Mouse (Mus musculus) kidney, postnatal 0 days (tissue): ENCODE data around the gene Npr3. TPM values are rescaled to one million over a fixed set of nuclear protein-coding genes. Genes with fewer than 3 reads are reported as not detected.

Experiments used
- ATAC-seq: fragments of 200-750 bp; cut with Nextera tagmentation; replicated peaks from 2 replicates; pipeline ENCODE4 v1.8.0; 2017; ENCODE audit warnings: low read depth, moderate number of reproducible peaks, moderate TSS enrichment, moderate library complexity; ENCODE audit not compliant: low FRiP score
- DNase-seq: peaks from one replicate; pipeline ENCODE4 v3.0.0-alpha.2; 2016; ENCODE audit warnings: low spot score
- H3K27ac ChIP-seq: fragments of 300-500 bp; sonication (generic); 2 replicates; pipeline ENCODE4 v1.5.1; 2014; ENCODE audit warnings: mild to moderate bottlenecking
- H3K27me3 ChIP-seq: fragments of 300-500 bp; sonication (generic); 2 replicates; pipeline ENCODE4 v1.6.1; 2014; ENCODE audit warnings: low read length, mixed read lengths; ENCODE audit not compliant: insufficient read depth
- H3K36me3 ChIP-seq: fragments of 300-500 bp; sonication (generic); 2 replicates; pipeline ENCODE4 v1.6.1; 2014; ENCODE audit warnings: low read length, mixed read lengths; ENCODE audit not compliant: insufficient read depth
- H3K4me1 ChIP-seq: fragments of 300-500 bp; sonication (generic); replicated peaks from 2 replicates; pipeline ENCODE4 v1.6.1; 2014; ENCODE audit warnings: antibody characterized with exemption, low read length, mixed read lengths; ENCODE audit not compliant: insufficient read depth
- H3K4me2 ChIP-seq: fragments of 300-500 bp; sonication (generic); 2 replicates; pipeline ENCODE4 v1.6.1; 2014; ENCODE audit warnings: mild to moderate bottlenecking, low read length, moderate library complexity, mixed read lengths
- H3K4me3 ChIP-seq: fragments of 300-500 bp; sonication (generic); replicated peaks from 2 replicates; pipeline ENCODE4 v1.5.1; 2014; ENCODE audit warnings: low read depth, low read length
- H3K9ac ChIP-seq: fragments of 300-500 bp; sonication (generic); 2 replicates; pipeline ENCODE4 v1.6.1; 2014; ENCODE audit warnings: low read depth, low read length
- H3K9me3 ChIP-seq: fragments of 300-500 bp; sonication (generic); replicated peaks from 2 replicates; pipeline ENCODE4 v1.6.1; 2016; ENCODE audit warnings: low read length, inconsistent platforms, mixed read lengths
- CTCF ChIP-seq: IDR thresholded peaks from 2 replicates; pipeline ENCODE4 v1.5.1; 2016; ENCODE audit warnings: antibody characterized with exemption, low read depth, mild to moderate bottlenecking, moderate library complexity
- WGBS: fragments of 180-500 bp; shearing (Covaris S2); extraction: QIAGEN DNeasy Blood & Tissue Kit; methylation state at CpG from one replicate; pipeline ENCODE4 v1.1.7; 2014; 5-methylcytosine and 5-hydroxymethylcytosine counted together
- polyA plus RNA-seq: library from polyadenylated mRNA; unstranded; fragments of >200 nt; fragmentation: Nextera tagmentation; extraction: Ambion mirVana; gene quantifications from 2 replicates; pipeline ENCODE4 v1.2.1, GENCODE M21; 2015

The Npr3 gene
- polyA plus RNA-seq, 1 experiment from 2014 or later = 4.8 TPM

- no peak for TF ChIP-seq CTCF
- Histone ChIP-seq H3K4me2 (peak overlapping the region; percentile 93), H3K27me3 (peaks cover 14% of the 10 kb centered on the region), H3K4me1 (peaks cover 15% of the 10 kb centered on the region; the same call in 1 of the 2 replicates), H3K9ac (peak overlapping the region; percentile 54), H3K4me3 (peak overlapping the region; percentile 53), H3K36me3 (no peaks in the 10 kb centered on the region), H3K27ac (peak overlapping the region; percentile 47), H3K9me3 (no peaks in the 10 kb centered on the region)
- peak; percentile 39 for DNase-seq
- WGBS = under 1% methylated on average over 90 of the region's 90 CpGs
- no peak for ATAC-seq
These were observed 2.0 kb downstream of the Npr3 start for GRCm38 (mm10) chr15:11904848-11905672.

GRCm38 (mm10) chr15:11904043-11904847 is 2.8 kb downstream of the Npr3 start:
- no peaks in the 10 kb centered on the region for H3K9me3 ChIP-seq
- no peaks in the 10 kb centered on the region for H3K36me3 ChIP-seq
- peak overlapping the region; percentile 47; the same call in 1 of the 2 replicates for H3K27ac ChIP-seq
- DNase-seq (peak; percentile 64), ATAC-seq (0 out of 2 replicates have a peak, but pooled peaks have one; percentile 19)
- under 1% methylated on average over 48 of the region's 48 CpGs for WGBS
- peak overlapping the region; percentile 54 for H3K9ac ChIP-seq
- peak; percentile 45 for TF ChIP-seq CTCF
- peak overlapping the region; percentile 53 for H3K4me3 ChIP-seq
- H3K4me2 ChIP-seq = peak overlapping the region; percentile 93
- peaks cover 15% of the 10 kb centered on the region; the same call in 1 of the 2 replicates for H3K4me1 ChIP-seq
- peaks cover 14% of the 10 kb centered on the region for H3K27me3 ChIP-seq

- WGBS = 8% methylated on average over 34 of the region's 34 CpGs
- TF ChIP-seq CTCF = no peak
- H3K36me3 ChIP-seq = no peaks in the 10 kb centered on the region
- peaks cover 14% of the 10 kb centered on the region; the same call in 1 of the 2 replicates for H3K4me1 ChIP-seq
- H3K9me3 ChIP-seq = no peaks in the 10 kb centered on the region
- H3K4me3 ChIP-seq = peak overlapping the region; percentile 53
- peaks cover 14% of the 10 kb centered on the region for H3K27me3 ChIP-seq
- peak overlapping the region; percentile 27; the same call in 1 of the 2 replicates for H3K27ac ChIP-seq
- H3K4me2 ChIP-seq = peak overlapping the region; percentile 93
- ATAC-seq (peak; percentile 41; the same call in 1 of the 2 replicates), DNase-seq (peak; percentile 53)
- peak overlapping the region; percentile 54 for H3K9ac ChIP-seq
These were observed 3.7 kb downstream of the Npr3 start for GRCm38 (mm10) chr15:11903196-11904042.

GRCm38 (mm10) chr15:11897617-11898016 is 9.5 kb downstream of the Npr3 start:
- ATAC-seq = no peak
- Histone ChIP-seq H3K4me3 (no peak overlapping the region), H3K4me2 (no peak overlapping the region), H3K27ac (no peak overlapping the region), H3K36me3 (no peaks in the 10 kb centered on the region), H3K27me3 (no peaks in the 10 kb centered on the region), H3K9ac (no peak overlapping the region), H3K9me3 (no peaks in the 10 kb centered on the region), H3K4me1 (no peaks in the 10 kb centered on the region)
- WGBS = 88% methylated on average over 8 of the region's 8 CpGs
- TF ChIP-seq CTCF = no peak
- DNase-seq = no peak

- Histone ChIP-seq H3K9ac (no peak overlapping the region), H3K9me3 (no peaks in the 10 kb centered on the region), H3K4me2 (no peak overlapping the region), H3K4me1 (no peaks in the 10 kb centered on the region), H3K4me3 (no peak overlapping the region), H3K36me3 (no peaks in the 10 kb centered on the region), H3K27me3 (no peaks in the 10 kb centered on the region), H3K27ac (no peak overlapping the region)
- DNase-seq (no peak), ATAC-seq (no peak)
- TF ChIP-seq CTCF = no peak
- 82% methylated on average over 5 of the region's 5 CpGs for WGBS
These were observed 9.9 kb downstream of the Npr3 start for GRCm38 (mm10) chr15:11897162-11897561.
